Mouse (Mus musculus) right cerebral cortex, adult 18-20 months (tissue): ENCODE results near the gene Scgb3a1.

Experiments
- DNase-seq: peaks from one replicate; pipeline ENCODE4 v3.0.0; 2022; ENCODE audit warnings: mixed read lengths

Gene Scgb3a1

GRCm38 (mm10) chr11:49658791-49659469 is 4.5 kb upstream of the Scgb3a1 start:
- DNase-seq = no peak

GRCm38 (mm10) chr11:49659470-49659799 is 4.0 kb upstream of the Scgb3a1 start:
- DNase-seq = no peak

GRCm38 (mm10) chr11:49662292-49662780 is 1.1 kb upstream of the Scgb3a1 start:
- DNase-seq = no peak

- no peak for DNase-seq
Observed at GRCm38 (mm10) chr11:49664262-49665140, 1.1 kb downstream of the Scgb3a1 start.

- DNase-seq = no peak
Observed at GRCm38 (mm10) chr11:49665462-49665861, 2.1 kb downstream of the Scgb3a1 start.

GRCm38 (mm10) chr11:49673433-49673832 is 10.0 kb downstream of the Scgb3a1 start:
- DNase-seq = no peak

- DNase-seq = no peak
Observed at GRCm38 (mm10) chr11:49684237-49684973, 21.0 kb downstream of the Scgb3a1 start.

GRCm38 (mm10) chr11:49695013-49695412 is 31.6 kb downstream of the Scgb3a1 start:
- DNase-seq = no peak

GRCm38 (mm10) chr11:49695695-49696094 is 32.3 kb downstream of the Scgb3a1 start:
- no peak for DNase-seq

GRCm38 (mm10) chr11:49696472-49696871 is 33.1 kb downstream of the Scgb3a1 start:
- DNase-seq = no peak

GRCm38 (mm10) chr11:49697779-49698178 is 34.4 kb downstream of the Scgb3a1 start:
- DNase-seq = no peak

- DNase-seq = no peak
Observed at GRCm38 (mm10) chr11:49699079-49699478, 35.7 kb downstream of the Scgb3a1 start.

- DNase-seq = no peak
Observed at GRCm38 (mm10) chr11:49702014-49702413, 38.6 kb downstream of the Scgb3a1 start.

GRCm38 (mm10) chr11:49704804-49705203 is 41.4 kb downstream of the Scgb3a1 start:
- DNase-seq = no peak

- no peak for DNase-seq
Observed at GRCm38 (mm10) chr11:49707834-49708233, 44.4 kb downstream of the Scgb3a1 start.

- no peak for DNase-seq
Observed at GRCm38 (mm10) chr11:49710664-49711063, 47.3 kb downstream of the Scgb3a1 start.

GRCm38 (mm10) chr11:49711981-49712554 is 48.7 kb downstream of the Scgb3a1 start:
- DNase-seq = peak; percentile 16

GRCm38 (mm10) chr11:49712555-49713335 is 49.3 kb downstream of the Scgb3a1 start, which contains the start of gene Cnot6:
TSS of gene Cnot6 (minus strand) at chr11:49712723.
- peak; percentile 98 for DNase-seq

GRCm38 (mm10) chr11:49713336-49714334 is 50.2 kb downstream of the Scgb3a1 start:
- no peak for DNase-seq
